Mouse (Mus musculus): ENCODE measurements around the gene Vmn2r26.
"Not testable (repeated sequence)": the region's sequence is repeated elsewhere in the genome, so short reads cannot be mapped to it uniquely, and the experiment has no call there.

The Vmn2r26 gene

DNA sequence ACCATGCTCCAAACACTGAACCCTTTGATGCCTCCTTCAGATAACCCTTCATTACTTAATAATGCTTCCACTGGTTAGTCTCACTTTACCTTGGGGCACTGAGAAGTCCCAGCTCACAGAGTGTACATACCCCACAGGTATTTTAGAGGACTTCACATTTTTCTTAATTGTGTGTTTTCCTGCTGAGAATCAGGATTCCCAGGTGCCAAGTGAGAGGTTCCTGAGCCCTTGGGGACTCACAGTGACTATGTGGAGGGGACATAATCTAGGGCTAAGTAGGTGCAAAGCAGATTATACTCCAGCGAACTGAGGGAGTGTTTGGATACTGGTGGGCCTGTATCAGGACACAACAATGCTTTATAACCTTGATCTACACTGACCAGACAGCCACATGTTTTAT is at the start of gene Vmn2r26:
Vmn2r26 (plus strand) TSS at position 301 of the 400 bp plus-strand sequence.
- not testable (repeated sequence) for DNase-seq (ENCODE audit: low spot score)

DNA sequence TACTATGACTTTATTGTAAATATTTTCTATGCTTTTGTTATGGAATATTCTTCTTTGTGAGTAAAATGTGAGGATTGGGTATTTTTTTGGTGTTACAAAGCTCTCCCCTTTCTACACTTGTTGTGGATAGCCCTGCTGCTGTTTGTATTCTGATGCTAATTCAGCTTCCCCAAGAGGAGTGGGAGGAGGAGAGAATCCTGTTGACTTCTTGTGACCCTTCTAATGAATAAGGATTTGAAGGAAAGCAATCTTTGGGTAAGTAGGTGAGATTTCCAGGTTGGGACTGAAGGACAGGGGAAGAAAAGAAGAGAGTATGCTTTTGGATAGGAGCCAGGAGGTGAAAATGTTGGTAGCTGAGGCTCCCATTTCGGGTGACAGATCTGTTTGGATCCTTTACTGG is 3.5 kb upstream of the Vmn2r26 start:
- DNase-seq (ENCODE audit: low spot score): no peak

DNA sequence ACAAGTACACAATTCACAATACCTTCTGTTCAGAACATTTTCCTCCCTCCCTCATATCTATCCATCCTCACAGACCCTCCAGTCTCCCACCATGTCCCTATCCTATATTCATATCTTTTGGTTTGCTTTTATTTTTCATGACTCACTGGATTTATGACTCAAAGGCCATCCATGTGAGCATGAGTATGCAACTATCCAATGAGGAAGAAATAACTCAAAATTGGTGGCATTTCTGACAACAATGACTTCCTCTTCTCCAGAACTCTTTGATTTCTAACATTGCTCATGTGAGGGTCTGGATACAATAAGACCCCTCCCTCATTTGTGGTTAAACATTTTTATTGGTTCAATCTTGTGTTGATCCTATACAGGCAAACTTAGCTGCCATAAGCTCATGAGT is 24.0 kb downstream of the Vmn2r26 start:
- DNase-seq (ENCODE audit: low spot score): no peak

DNA sequence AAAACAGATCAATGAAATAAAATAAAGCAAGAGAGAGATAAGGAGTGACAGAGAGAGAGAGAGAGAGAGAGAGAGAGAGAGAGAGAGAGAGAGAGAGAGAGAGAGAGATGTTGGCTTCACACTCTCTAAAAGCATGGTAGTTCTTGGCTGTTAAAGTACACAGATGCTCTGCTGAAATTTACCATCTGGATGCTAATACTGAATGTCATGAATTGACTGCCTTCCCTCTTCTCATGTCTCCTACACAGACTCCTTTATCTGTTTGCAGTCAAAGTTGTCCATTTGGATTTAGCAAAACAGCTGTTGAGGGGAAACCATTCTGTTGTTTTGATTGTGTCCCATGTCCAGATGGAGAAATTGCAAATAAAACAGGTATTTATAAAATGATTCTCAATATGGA is 29.2 kb downstream of the Vmn2r26 start:
- DNase-seq (ENCODE audit: low spot score): not testable (repeated sequence)

DNA sequence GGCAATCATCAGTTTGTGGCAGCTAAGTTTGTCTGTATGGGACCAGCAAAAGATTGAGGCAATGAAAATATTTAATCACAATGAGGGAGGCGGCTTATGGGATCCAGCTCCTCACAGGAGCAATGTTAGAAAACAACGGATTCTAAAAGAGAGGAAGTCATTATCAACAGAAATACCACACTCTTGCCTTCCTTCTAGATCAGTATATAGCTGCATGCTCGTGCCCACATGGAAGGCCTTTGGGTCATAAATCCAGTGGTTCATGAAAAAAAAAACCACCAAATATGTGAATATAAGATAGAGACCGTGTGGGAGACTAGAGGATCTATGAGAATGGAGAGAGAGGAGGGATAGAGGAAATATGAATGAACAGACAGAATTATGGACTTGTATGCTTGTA is 78.0 kb downstream of the Vmn2r26 start:
- DNase-seq (ENCODE audit: low spot score): no peak
